Mouse (Mus musculus) heart, postnatal 0 days (tissue): Measurements from ENCODE around the gene Tnfrsf19. TPM values are rescaled to one million over a fixed set of nuclear protein-coding genes. Genes with fewer than 3 reads are reported as not detected.

Experiments used
- ATAC-seq: fragments of 200-750 bp; cut with Nextera tagmentation; 2 replicates; pipeline ENCODE4 v1.8.0; 2017; ENCODE audit warnings: low read depth, moderate number of reproducible peaks, moderate library complexity; ENCODE audit not compliant: insufficient read depth
- DNase-seq: peaks from one replicate; pipeline ENCODE4 v3.0.0-alpha.2; 2016; ENCODE audit warnings: low spot score
- H3K27ac ChIP-seq: fragments of 300-500 bp; sonication (generic); 2 replicates; pipeline ENCODE4 v1.5.1; 2014; ENCODE audit warnings: low read depth, mild to moderate bottlenecking
- H3K27me3 ChIP-seq: fragments of 300-500 bp; sonication (generic); 2 replicates; pipeline ENCODE4 v1.6.1; 2014; ENCODE audit warnings: low read length, mixed read lengths; ENCODE audit not compliant: control insufficient read depth, insufficient read depth
- H3K36me3 ChIP-seq: fragments of 300-500 bp; sonication (generic); replicated peaks from 2 replicates; pipeline ENCODE4 v1.6.1; 2014; ENCODE audit warnings: low read length, mixed read lengths; ENCODE audit not compliant: control insufficient read depth, insufficient read depth
- H3K4me1 ChIP-seq: fragments of 300-500 bp; sonication (generic); 2 replicates; pipeline ENCODE4 v1.6.1; 2014; ENCODE audit warnings: antibody characterized with exemption; ENCODE audit not compliant: control insufficient read depth, insufficient read depth
- H3K4me2 ChIP-seq: fragments of 300-500 bp; sonication (generic); 2 replicates; pipeline ENCODE4 v1.6.1; 2014; ENCODE audit warnings: low read depth, mild to moderate bottlenecking, low read length, moderate library complexity
- H3K4me3 ChIP-seq: fragments of 300-500 bp; sonication (generic); 2 replicates; pipeline ENCODE4 v1.5.1; 2014; ENCODE audit warnings: low read depth, low read length
- H3K9ac ChIP-seq: fragments of 300-500 bp; sonication (generic); replicated peaks from 2 replicates; pipeline ENCODE4 v1.6.1; 2014; ENCODE audit warnings: low read depth, low read length, mixed read lengths
- H3K9me3 ChIP-seq: fragments of 300-500 bp; sonication (generic); replicated peaks from 2 replicates; pipeline ENCODE4 v1.6.1; 2016; ENCODE audit warnings: low read length; ENCODE audit not compliant: control insufficient read depth
- CTCF ChIP-seq: IDR thresholded peaks from 2 replicates; pipeline ENCODE4 v1.5.1; 2016; ENCODE audit warnings: antibody characterized with exemption, control low read depth, low read depth
- EP300 ChIP-seq: IDR thresholded peaks from 2 replicates; pipeline ENCODE4 v1.6.1; 2016; ENCODE audit warnings: antibody characterized with exemption, low read depth
- WGBS: fragments of 180-500 bp; shearing (Covaris S2); extraction: QIAGEN DNeasy Blood & Tissue Kit; methylation state at CpG from one replicate; pipeline ENCODE4 v1.1.7; 2014; 5-methylcytosine and 5-hydroxymethylcytosine counted together
- polyA plus RNA-seq: library from polyadenylated mRNA; unstranded; fragments of >200 nt; fragmentation: Nextera tagmentation; extraction: Ambion mirVana; gene quantifications from 2 replicates; pipeline ENCODE4 v1.2.1, GENCODE M21; 2015
- total RNA-seq: library from RNA; depleted of rRNA; stranded (reverse); fragments of >200 nt; gene quantifications from 2 replicates; pipeline ENCODE4 v1.2.3, GENCODE M21; 2014; ENCODE audit warnings: low replicate concordance

Gene Tnfrsf19
- total and polyA plus RNA-seq, 2 experiments from 2014 or later = 6.4 to 7.0 TPM

- Histone ChIP-seq H3K9ac (no peak overlapping the region), H3K27me3 (peaks cover 9% of the 10 kb centered on the region; the same call in 1 of the 2 replicates), H3K36me3 (no peaks in the 10 kb centered on the region), H3K9me3 (no peaks in the 10 kb centered on the region), H3K27ac (no peak overlapping the region), H3K4me3 (no peak overlapping the region), H3K4me2 (no peak overlapping the region), H3K4me1 (no peaks in the 10 kb centered on the region)
- no peak for ATAC-seq
- WGBS = 68% methylated on average over 3 of the region's 3 CpGs
- TF ChIP-seq EP300 (no peak), CTCF (no peak)
- DNase-seq = no peak
Measured at GRCm38 (mm10) chr14:61061729-61062128, 15.4 kb upstream of the Tnfrsf19 start.

GRCm38 (mm10) chr14:61059316-61059945, 13.1 kb upstream of the Tnfrsf19 start:
- no peaks in the 10 kb centered on the region for H3K36me3 ChIP-seq
- TF ChIP-seq CTCF (no peak), EP300 (no peak)
- H3K9ac ChIP-seq = no peak overlapping the region
- DNase-seq (no peak), ATAC-seq (no peak)
- no peak overlapping the region for H3K4me2 ChIP-seq
- no peaks in the 10 kb centered on the region for H3K9me3 ChIP-seq
- no peak overlapping the region for H3K27ac ChIP-seq
- H3K27me3 ChIP-seq = peaks cover 9% of the 10 kb centered on the region; the same call in 1 of the 2 replicates
- H3K4me3 ChIP-seq = no peak overlapping the region
- WGBS = 80% methylated on average over 9 of the region's 9 CpGs
- no peaks in the 10 kb centered on the region for H3K4me1 ChIP-seq

- H3K4me1 ChIP-seq = no peaks in the 10 kb centered on the region
- H3K4me2 ChIP-seq = peak overlapping the region; percentile 58
- no peak overlapping the region for H3K9ac ChIP-seq
- no peak overlapping the region for H3K27ac ChIP-seq
- H3K36me3 ChIP-seq = no peaks in the 10 kb centered on the region
- ATAC-seq = no peak
- H3K4me3 ChIP-seq = peak overlapping the region; percentile 32
- no peak for TF ChIP-seq EP300
- no peak for TF ChIP-seq CTCF
- no peak for DNase-seq
- 17% methylated on average over 11 of the region's 11 CpGs for WGBS
- peaks cover 9% of the 10 kb centered on the region; the same call in 1 of the 2 replicates for H3K27me3 ChIP-seq
- H3K9me3 ChIP-seq = peaks cover 6% of the 10 kb centered on the region; the same call in 1 of the 2 replicates
Measured at GRCm38 (mm10) chr14:61056962-61057361, 10.7 kb upstream of the Tnfrsf19 start.

GRCm38 (mm10) chr14:61056445-61056844, 10.2 kb upstream of the Tnfrsf19 start:
- ATAC-seq (no peak), DNase-seq (no peak)
- H3K36me3 ChIP-seq = no peaks in the 10 kb centered on the region
- peaks cover 6% of the 10 kb centered on the region; the same call in 1 of the 2 replicates for H3K9me3 ChIP-seq
- 1% methylated on average over 16 of the region's 16 CpGs for whole genome bisulfite sequencing
- peak overlapping the region; percentile 32 for H3K4me3 ChIP-seq
- peak overlapping the region; percentile 33; the same call in 1 of the 2 replicates for H3K9ac ChIP-seq
- TF ChIP-seq CTCF = no peak
- no peak for TF ChIP-seq EP300
- H3K4me2 ChIP-seq = peak overlapping the region; percentile 58
- H3K4me1 ChIP-seq = no peaks in the 10 kb centered on the region
- H3K27ac ChIP-seq = no peak overlapping the region
- peaks cover 9% of the 10 kb centered on the region; the same call in 1 of the 2 replicates for H3K27me3 ChIP-seq

- H3K36me3 ChIP-seq = no peaks in the 10 kb centered on the region
- peaks cover 9% of the 10 kb centered on the region; the same call in 1 of the 2 replicates for H3K27me3 ChIP-seq
- H3K9ac ChIP-seq = no peak overlapping the region
- no peaks in the 10 kb centered on the region for H3K4me1 ChIP-seq
- ATAC-seq (no peak), DNase-seq (no peak)
- 75% methylated on average over 1 of the region's 1 CpGs for WGBS
- H3K4me3 ChIP-seq = no peak overlapping the region
- peak overlapping the region; percentile 58; the same call in 1 of the 2 replicates for H3K4me2 ChIP-seq
- H3K27ac ChIP-seq = no peak overlapping the region
- TF ChIP-seq CTCF = no peak
- TF ChIP-seq EP300 = no peak
- H3K9me3 ChIP-seq = peaks cover 6% of the 10 kb centered on the region; the same call in 1 of the 2 replicates
Measured at GRCm38 (mm10) chr14:61055864-61056263, 9.6 kb upstream of the Tnfrsf19 start.

GRCm38 (mm10) chr14:61052163-61052562, 5.9 kb upstream of the Tnfrsf19 start:
- 94% methylated on average over 3 of the region's 3 CpGs for WGBS

More at GRCm38 (mm10) chr14:61052163-61052562, 5.9 kb upstream of the Tnfrsf19 start:
- Histone ChIP-seq H3K9ac (no peak overlapping the region), H3K4me2 (no peak overlapping the region), H3K27ac (no peak overlapping the region), H3K27me3 (peaks cover under 1% of the 10 kb centered on the region; the same call in 1 of the 2 replicates), H3K4me3 (no peak overlapping the region), H3K9me3 (peaks cover 6% of the 10 kb centered on the region; the same call in 1 of the 2 replicates), H3K36me3 (no peaks in the 10 kb centered on the region), H3K4me1 (no peaks in the 10 kb centered on the region)
- DNase-seq = no peak
- TF ChIP-seq EP300 (no peak), CTCF (no peak)
- no peak for ATAC-seq
